Mouse (Mus musculus): ENCODE data around the gene Fbh1.

- no peak for TF ChIP-seq POLR2A (IDR thresholded peaks at IDR 0.05; ENCODE audit: borderline replicate concordance, extremely low read depth, insufficient read depth, insufficient read length, poor library complexity, severe bottlenecking)
- TF ChIP-seq CTCF (IDR thresholded peaks at IDR 0.05; ENCODE audit: borderline replicate concordance, extremely low read depth, insufficient read depth, insufficient read length) = no peak
Observed at GRCm38 (mm10) chr2:11801299-11801930, 24.0 kb upstream of the Fbh1 start.
